Mouse (Mus musculus) thymus, postnatal 4 days (tissue): ENCODE results near the gene Gm15517.
"Not testable (repeated sequence)": the region's sequence is repeated elsewhere in the genome, so short reads cannot be mapped to it uniquely, and the experiment has no call there.

ENCODE experiments used
- DNase-seq: peaks from one replicate; pipeline ENCODE4 v3.0.0; 2021

Gene Gm15517

DNA sequence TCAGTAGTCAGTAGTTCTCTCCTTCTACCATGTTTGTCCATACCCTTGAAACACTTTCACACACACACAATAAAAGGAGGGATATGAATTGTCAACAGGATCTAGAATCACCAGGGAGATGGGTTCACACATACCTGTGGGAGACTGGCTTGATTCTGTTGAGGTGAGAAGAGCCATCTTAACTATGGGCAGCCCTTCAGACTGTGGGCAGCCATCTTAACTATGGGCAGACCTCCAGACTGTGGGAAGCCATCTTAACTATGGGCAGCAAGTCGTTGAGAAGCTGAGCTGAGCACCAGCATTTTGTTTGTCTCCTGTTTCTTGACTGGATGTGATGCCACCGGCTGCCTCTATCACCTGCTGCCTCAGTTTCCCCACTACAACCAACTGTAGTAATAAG lies 10.1 kb downstream of the Gm15517 start:
- DNase-seq: no peak

DNA sequence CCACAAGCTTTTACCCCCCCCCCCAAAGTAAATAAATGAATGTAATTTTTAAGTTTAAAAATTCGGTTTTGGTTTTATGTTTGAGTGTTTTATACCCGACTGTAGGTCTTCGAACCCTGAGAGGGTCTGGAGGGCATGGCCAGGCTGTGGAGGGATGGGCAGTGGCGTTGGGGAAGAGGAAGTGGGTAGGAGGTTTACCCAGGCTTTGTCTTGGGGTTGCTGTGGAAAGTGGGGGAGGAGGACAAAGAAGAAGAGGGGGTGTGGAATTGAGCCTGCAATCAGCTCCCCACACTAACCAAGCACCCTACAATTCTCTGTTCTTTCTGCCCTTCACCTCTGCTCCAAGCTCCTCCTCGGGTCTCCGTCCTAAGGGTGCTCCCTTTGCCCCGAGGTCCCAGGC lies 11.3 kb downstream of the Gm15517 start:
- DNase-seq: no peak

DNA sequence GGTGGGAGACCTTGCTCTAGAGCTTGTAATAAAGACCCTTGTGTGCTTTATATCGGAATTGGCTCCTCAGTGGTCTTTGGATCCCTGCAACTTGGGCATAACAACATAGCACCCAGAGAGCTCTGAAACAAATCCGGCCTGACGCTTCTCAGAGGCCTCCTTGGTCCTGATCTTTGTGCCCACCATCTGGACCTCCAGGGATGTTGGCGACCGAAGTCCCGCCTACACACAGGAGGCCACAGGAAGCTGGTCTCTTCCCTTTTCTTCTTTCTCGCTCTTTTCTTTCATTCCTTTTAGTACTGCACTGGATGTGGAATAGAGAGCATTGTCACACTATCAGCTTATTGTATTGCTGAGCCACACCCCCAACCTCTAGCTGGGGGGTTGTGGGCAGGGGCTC lies 12.2 kb downstream of the Gm15517 start:
- DNase-seq: no peak

DNA sequence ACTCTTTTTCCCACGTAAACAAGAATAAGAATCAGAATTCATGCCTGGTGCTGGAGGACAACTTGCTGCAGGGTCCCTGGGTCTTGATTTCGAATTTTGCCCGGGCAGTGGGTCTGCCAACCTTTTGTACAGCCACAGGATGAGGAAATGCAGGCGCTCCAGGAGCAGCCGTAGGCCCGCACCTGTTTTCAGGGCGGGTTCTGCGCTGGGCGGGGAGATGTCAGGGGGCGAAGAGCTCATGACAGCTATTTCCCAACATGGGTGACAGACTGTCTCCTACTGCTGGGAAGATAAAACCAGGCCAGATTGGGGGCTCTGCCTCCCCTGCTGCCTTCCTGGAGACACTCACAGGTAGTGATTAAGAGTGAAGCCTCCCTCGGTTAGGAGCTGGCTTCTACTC lies 12.8 kb downstream of the Gm15517 start:
- no peak for DNase-seq

DNA sequence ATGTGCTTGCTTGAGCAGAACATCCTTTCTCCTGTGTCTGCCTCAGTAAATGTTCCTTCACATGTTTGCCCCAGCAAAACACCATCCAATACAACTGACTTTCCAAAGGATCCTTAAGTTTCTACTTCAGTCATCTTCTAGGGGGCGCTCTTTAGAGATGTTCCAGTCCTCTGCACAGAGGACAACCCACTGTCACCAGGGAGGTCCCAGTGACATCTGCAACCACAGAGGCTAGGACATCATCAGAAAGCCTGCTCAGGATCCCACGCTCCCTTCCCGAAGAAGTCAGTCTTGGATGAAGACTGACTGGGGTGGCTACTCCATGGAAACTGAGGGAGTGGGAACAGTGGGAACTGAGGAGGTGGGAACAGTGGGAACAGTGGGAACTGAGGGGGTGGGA lies 14.3 kb downstream of the Gm15517 start:
- DNase-seq: no peak

DNA sequence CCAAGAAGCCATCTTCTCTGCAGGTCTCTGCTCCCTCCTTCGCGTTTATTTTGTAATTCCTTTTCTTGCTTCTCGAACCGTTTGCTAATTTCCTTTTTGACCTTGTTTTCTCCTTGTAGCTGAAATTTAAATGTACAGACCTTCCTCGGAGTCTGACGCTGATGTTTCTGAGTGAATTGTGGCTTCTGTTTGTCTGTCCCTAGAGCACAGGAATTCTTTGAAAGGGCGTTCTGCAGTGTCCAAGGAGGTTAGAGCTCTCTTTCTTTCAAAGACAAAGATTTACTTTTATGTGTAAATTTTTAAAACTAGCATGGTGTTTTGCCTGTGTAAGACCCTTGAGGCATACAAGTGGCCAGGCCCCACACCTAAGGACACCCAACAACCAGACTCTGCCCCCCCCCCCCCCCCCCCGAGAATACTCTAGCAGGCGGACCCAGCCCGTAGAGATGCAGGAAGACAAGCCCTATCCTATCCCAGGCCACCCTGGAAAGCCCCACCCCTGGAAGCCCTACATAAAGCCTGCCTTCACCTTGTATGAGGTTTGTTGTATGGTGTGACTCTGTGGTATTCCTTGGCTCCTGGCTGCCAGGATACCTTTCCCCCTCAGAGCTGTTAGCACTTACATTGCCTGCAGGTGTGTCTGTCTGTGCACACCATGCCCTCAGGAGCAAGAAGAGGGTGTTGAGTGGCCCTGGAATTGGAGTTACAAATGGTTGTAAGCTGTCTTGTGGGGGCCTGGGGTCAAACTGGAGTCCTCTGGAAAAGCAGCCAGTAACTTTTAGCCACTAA lies 15.4 kb downstream of the Gm15517 start:
- DNase-seq: no peak

DNA sequence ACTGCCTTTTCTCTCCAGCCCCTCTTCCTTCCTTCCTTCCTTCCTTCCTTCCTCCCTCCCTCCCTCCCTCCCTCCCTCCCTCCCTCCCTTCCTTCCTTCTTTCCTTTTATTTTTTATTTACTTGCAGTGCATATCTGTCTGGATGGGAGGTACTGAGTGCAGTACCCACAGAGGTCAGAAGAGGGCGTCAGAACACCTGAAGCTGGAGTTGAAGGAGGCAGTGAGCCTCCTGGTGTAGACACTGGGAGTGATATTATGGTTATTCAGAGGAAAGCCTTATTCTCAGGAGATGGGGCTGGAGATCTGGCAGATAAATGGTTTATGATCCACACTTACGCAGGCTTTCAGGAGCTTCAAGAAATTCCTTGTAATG lies 16.0 kb downstream of the Gm15517 start:
- peak; percentile 65 for DNase-seq

DNA sequence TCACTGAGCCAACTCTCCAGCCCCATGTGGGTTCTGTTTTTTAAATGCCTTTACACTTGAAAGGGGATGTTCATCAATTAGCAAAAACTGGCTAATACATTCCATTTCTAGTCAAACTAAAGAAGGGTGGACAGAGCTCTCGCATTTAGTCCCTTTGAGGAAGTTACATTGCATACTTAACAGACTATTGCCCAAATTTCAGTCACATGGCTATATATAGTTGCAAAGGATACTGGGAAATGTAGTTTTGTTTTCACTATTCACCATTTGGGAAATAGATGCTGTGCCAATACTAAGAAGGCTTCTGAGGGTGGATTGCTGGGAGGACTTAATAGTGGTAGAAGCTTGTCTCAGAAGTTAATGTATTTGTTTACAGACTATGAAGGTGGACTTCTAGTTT lies 19.7 kb downstream of the Gm15517 start:
- DNase-seq: no peak

DNA sequence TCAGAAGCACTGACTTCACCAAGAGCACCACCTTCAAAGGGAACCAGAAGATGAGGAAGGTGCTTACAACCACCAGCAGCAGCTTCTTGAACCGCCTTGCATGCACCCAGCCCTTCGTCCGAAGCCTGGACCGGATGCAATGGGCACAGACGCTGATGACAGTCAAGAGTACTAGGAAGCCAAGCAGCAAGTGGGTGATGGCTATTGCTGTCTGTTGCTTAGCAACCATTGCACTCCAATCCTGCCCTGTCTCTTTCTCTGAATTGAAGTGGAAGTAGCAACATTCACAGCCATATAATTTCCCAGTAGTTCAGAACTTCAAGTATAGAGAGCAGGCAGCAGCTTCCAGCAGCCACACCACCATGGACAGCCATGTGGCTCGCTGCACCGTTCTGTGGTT lies 20.3 kb downstream of the Gm15517 start:
- no peak for DNase-seq

DNA sequence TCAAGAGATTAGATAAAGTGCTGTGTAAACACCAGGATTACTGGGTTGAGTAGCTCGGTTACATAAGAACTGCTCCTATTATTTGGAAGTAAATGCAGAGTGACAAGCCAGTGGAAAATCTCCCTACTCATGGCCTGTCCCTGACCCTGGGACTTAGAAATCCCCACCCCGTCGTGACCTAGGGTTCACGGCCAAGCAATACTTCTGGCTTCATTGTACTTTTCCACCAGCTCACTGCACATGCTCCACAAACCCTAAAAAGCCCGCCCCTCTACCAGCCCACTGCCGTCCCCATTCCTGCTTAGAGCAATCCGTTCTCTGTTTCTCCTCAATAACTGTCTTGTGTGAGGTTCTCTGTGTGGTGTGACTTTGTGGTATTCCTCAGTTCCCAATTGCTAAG lies 26.5 kb downstream of the Gm15517 start:
- no peak for DNase-seq

DNA sequence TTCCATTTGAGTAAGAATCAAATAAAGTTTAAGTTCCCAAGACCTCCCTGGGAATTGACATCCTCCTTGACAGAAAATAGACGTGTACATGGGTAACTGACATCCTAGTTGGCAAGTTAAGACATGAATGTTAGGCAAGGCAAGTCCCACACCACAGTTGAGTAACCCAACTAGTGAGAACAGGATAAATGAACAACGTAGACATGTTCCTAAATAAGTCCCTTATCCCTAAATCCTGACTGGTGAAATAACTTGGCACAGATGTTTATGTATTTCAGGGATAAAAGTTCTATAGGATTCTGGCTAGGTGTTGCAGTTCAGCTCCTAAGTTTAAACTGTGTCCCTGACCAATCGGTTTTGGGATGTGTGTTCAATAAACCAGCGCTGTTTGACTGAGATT lies 29.7 kb downstream of the Gm15517 start:
- DNase-seq: no peak

DNA sequence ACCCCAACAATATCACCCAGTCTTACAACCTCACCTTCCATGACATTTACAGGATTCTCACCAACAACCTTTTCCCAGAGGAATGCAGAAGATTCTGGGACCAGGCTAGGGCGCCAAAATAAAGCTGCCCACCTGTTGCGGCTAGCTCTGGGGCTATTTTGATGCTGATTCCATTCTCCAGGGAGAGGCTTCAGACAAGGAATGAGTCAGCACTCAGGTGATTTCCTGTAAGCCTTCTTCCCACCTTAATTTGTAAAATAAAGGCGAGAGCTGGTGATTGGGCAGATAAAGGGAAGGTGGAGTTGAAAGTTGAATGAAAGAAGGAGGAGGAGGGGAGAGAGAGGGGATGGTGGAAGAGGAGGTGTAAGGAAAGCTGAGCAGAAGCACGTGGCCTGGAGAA lies 30.2 kb downstream of the Gm15517 start:
- DNase-seq: no peak

DNA sequence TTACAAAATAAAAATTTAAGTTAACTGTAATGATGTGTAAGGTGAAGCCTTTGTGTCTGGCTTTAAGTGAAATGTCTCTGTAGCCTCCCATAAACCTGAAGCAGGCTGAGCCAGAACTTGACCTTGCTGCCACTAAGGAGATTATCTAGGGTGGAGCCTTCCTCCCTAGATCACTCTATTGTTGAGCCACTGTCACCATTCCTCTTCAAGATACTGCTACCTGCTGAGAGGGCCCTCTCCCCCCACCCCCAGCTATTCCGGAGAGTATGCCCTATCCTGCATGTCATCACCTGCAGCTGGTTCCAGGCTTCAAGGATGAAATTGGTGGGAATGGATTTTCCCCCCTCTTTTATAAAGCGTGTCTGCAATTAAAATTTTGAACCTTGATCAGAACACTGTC lies 36.3 kb downstream of the Gm15517 start:
- DNase-seq: not testable (repeated sequence)

DNA sequence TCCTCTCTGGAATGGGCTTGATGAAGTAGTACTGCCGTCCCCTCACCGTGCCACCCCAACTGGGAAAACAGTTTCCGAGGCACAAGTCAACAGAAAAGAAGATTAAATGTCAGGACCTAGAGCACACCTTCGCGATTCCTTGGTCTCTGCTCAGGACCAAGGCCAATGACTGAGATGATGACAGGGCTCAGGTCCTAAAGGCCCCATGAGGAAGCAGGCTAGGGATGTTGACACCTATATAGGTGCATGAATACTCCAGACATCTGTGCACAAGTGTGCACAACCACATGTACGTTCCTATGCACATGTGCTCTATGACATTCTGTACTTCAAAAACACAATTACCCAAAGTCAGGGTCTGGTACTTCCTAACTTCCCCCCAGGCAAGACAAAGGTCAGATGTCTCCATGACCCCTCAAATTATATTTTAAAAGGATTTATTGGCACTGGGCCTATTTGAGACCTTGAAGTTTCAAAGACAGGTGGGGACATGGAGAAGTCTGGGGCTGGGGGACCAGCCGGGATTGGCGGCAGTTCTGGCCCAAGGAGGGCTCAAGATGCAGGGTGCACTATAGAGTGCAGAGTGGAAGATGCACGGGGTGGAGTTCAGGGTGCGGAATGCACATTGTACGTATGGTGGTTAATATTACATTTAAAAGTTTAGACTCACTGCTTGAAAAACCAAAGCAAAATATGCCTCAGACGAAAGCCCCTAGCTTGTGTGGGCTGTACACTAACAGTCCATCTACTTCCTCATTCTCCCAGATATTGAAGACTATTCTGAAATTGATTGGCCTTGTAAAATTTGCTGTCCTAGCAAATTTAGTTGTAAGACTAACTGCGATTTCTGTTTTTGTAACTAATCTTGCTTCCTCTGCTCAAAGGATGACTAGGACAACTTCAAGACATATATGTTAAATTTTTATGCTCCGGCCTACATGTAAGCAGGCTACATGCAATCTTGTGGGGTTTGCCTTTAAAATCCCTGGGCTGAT lies 42.4 kb downstream of the Gm15517 start:
- DNase-seq: peak; percentile 14

DNA sequence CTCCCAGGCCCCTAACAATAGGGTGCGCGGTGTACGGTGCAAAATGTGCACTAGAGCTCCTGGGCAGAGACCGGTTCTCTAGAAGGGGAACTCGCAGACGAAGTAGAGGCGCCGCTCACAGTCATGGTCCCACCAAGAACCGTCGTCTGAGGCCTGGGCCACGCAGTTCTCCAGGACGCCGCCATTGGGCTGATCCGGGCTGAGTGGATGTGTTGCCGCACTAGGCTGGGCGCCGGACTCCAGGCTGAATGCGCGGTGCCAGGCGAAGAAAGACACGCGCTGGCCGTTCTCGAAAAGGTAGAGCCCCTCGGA lies 43.2 kb downstream of the Gm15517 start:
- DNase-seq: no peak

DNA sequence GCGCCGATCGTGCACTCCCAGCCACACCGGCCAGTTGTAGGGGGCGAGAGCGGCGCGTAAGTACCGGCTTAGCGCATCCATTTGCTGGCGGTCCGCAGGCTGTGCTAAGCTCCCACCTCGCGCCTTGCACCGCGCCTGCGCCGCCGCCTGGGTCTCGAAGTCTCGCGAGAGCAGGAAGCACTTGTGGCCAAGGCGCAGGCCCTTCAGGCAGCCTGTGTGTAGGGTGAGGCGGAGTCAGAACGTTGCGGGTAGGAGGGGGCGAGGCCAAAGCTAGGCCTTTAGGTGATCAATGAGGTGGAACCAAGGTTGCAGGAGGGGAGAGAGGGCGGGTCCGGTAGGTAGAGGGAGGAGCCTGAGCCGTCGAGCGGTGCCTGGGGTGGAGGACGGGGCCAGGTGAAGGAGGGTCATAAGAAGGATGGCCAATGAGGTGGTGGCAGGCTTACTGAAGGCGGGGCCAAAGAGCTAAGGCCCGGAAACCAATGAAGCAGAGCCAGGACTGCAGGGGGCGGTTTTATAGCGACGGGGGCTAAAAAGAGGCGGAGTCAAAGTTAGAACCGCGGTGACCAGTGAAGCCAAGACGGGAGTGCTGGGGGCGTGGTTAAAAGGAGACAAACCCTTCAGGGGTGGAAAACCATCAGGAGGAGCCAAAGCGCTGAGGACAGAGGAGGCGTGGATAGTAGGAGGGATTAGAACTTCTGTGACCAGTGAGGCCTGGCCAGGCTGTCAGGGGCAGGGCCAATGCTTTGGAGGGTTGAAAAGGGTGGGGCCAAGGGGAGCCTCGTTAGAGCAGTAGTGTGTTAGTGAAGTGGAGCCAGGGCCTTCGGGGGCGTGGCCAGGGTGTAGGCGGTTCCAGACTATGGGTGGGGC lies 43.8 kb downstream of the Gm15517 start:
- DNase-seq: peak; percentile 95

DNA sequence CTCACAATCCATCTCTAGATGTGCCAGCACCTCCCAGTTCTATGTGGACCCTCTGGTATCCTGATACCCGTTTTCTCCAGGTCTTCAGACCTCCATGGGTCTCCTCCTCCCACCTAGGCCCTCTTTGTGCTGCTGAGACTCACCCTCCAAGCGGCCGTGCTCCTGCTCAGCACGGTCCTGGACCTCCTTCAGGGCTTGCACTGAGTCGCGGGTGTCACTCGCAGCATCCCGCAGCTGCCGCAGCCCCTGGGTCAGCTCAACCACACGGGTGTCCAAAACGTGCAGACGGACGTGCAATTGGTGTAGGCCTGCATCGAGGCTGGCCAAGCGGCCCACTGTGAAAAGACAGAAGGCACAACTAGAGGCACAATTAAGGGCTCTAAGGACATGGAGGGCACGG lies 44.4 kb downstream of the Gm15517 start:
- no peak for DNase-seq

DNA sequence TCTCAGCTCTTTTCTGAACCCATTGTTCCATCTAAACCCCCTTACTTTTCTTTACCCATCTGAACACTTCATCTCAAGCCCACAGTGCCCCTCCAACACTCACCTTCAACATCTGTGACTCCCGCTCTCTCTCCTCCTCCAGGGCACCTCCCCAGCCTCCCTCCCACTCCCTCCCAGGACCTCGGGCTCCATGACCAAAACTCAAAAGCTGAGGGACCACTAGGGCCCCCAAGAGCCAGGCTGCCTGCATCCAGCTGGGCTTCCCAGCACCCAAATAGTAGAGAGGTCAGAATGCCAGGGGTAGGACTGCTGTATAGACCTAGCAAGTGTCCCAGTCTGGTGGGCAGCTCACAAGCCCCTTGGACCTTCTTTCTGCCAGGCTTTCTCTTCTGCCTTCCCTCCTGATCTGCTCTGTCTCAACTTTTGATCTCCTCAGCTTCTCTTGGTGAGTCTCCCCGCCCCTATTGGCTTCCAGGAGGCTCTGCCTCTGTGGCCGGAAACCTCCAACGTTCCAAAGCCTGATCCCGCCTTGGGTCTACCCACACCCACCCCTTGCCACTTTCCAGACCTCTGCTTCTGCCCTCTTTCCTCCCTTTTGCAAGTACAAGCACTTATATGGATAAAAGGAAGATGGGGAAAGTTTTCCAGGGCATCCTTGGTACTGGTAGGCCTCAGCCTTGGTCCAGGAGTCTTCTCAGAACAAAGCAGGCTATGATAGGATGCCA lies 45.4 kb downstream of the Gm15517 start, which contains the start of gene Clec11a:
Clec11a (minus strand) TSS at position 387 of the 725 bp plus-strand sequence.
- DNase-seq: peak; percentile 12

DNA sequence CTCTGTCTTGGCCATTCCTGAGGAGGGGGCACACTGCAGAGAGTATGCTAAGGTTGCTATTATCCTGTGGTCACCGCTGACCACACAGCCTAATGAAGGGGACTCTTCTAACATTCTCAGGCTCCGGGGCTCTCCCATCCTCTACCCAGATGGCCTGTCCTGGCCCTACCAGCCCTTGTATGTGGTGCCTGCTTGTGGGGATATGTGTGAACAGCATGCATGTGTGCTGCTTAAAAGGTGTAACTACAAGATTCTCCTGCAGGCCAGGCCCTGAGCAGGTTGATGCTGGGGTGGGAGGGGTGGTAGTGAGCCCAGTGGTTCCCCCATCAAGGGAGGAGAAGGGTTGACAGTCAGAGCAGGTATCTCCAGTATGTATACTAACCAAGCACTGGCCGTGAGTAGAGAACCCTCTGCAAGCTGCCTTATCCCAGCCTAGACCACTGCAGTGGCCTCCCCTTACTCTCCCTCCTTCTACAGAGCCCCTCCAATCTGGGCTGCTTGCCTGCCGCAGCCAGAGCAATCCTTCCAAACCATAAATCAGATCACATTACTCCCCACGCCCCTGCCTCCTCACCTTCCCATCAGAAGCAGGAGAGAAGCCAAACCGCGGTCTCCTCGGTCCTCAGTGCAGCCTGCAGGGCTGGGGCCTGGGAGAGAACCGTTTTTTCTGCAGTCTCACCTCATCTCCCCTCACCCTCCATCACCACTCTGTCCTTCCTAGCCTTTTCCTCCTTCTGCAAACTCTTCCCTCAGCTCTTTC lies 46.2 kb downstream of the Gm15517 start:
- DNase-seq: no peak

DNA sequence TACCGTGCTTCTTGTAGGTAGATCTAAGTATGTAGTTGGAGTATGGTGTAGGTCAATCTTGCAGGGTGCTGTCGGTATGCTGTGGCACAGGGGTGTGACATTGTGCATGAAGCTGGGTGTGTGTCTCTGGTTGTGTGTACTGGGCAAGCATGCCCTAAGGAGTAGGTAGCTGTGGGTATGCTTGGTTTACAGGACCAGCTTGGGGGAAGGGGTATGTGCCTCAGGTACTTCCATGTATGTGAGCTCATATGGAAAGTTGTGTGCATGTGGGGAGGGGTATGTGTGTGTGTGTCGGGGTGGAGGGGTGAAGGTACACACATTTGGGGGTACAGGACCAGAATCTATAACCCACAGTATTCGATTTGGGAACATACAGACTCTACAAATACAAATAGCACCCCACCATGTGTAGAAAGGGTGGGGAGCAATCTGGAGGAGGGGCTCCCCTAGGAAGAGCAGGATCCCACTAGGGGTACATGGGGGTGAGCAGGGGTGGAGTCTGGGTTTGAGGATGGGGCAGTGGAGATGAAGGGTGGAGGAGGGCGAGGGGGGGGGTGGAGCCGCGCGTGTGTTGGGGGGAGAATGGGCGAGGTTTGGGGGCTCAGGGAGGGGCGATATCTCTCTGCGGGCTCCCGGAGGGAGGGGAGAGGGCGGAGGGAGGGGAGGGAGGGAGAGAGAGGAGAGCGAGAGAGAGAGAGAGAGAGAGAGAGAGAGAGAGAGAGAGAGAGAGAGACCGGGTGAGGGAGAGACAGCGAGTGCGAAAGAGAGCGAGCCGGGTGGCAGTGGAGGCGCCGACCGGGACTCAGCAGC lies 48.4 kb downstream of the Gm15517 start, which contains the start of gene Shank1:
Shank1 (plus strand) TSS at position 779 of the 810 bp plus-strand sequence.
- DNase-seq: no peak
